Mouse (Mus musculus) left cerebral cortex, adult 2 months (tissue): ENCODE measurements around the gene Ano10. TPM values are rescaled to one million over a fixed set of nuclear protein-coding genes. Genes with fewer than 3 reads are reported as not detected.

ENCODE experiments used
- DNase-seq, 2 experiments: peaks; one replicate each; pipeline ENCODE4 v3.0.0; 2021 to 2022; ENCODE audit warnings: low spot score in 2 of 2, mixed read lengths in 1 of 2; ENCODE audit errors: extremely low spot score in 1 of 2
- H3K27ac ChIP-seq: fragments of 200-600 bp; 2 replicates; pipeline ENCODE4 v1.8.1; 2022
- H3K4me3 ChIP-seq: fragments of 200-600 bp; 2 replicates; pipeline ENCODE4 v1.8.1; 2022
- CTCF ChIP-seq: fragments of 200-600 bp; IDR thresholded peaks from 2 replicates; pipeline ENCODE4 v1.8.1; 2022; ENCODE audit warnings: antibody characterized with exemption, mild to moderate bottlenecking, moderate library complexity
- intact Hi-C: fragments of 180-260 bp; cut with DNase I; formaldehyde crosslinking; loops from one replicate; pipeline ENCODE4 v1.15.1; 2025
- total RNA-seq, 2 experiments: library from RNA; stranded (reverse); gene quantifications; 2 replicates each; pipeline ENCODE4 v1.2.3; 2021

Gene Ano10
- total RNA-seq, 2 experiments from 2014 or later = 25.8 to 27.4 TPM

DNA sequence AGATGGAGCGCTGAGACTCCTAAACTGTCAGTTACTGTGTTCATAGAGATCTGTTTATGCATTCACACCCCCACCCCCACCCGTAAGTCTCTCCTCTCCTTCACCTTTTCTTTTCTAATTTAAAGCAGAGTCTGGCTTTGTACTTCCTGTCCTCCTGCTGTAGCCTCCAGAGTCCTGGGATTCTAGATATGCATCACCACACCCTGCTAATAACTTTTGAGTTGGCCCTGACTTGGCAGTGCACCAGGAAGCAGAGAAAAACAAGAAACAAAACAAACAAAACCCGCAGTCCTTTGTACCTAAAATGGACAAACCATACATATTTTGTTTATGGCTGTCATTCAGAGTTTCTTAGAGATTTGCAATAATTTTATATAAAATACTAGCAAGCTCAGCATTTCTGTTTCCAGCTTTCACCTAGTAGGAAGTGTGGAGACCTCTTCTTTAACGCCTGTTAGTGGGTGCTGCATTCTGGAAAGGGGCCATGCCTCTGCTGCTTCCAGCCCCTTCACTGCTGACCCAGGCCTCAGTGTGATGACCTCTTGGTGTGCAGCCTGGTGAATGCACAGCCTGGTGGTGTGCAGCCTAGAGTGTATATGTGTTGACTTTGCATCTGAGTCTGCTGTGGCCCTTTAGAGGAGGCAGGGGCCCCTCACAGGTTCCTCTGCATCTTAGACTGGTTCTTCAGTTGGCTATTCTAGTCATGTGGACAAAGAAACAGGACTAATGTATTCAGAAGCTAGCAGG lies 147.9 kb downstream of the Ano10 start:
- DNase-seq = no peak
- no peak overlapping the region for H3K4me3 ChIP-seq
- no peak for TF ChIP-seq CTCF
- intact Hi-C loops = no loop called here
- H3K27ac ChIP-seq = no peak overlapping the region

DNA sequence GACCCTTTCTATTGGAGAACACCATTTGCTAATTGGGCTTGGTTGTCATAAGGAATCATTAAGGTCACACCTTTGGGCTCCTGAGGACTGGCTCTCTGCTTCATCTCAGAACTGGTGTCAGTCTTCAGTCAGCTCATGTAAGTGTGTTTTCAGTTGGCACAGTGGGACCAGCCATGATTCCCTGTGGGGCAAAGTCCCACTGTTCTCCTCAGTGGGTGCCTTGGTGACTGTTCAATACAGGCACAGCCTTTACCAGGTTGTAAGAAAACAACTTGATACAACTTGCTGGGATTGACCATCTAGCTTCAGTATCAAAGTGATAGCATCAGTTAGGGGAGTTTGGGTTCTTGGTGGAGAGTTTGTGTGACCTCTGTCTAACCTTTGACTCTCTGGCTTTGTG lies 148.5 kb downstream of the Ano10 start:
- no peak for DNase-seq
- no peak for TF ChIP-seq CTCF
- no peak overlapping the region for H3K27ac ChIP-seq
- no peak overlapping the region for H3K4me3 ChIP-seq
- intact Hi-C loops = no loop called here

DNA sequence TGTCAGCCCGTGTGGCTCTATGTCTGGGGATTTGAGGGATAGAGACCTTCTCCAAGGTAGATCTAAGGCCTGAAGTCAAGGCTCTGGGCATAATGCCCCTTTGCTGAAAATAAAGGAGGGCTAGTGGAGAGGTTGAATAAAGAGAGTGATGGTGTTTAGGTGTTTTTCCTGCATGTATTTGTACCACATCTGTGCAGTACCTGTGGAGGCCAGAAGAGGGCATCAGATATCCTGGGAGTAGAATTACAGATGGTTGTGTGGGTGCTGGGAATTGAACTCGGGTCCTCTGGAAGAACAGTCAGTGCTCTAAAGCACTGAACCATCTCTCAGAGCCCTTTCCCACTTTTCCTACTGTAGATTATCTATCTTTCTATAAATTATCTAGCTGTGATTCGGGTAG lies 149.4 kb downstream of the Ano10 start:
- intact Hi-C loops = no loop called here
- Histone ChIP-seq H3K4me3 (no peak overlapping the region), H3K27ac (no peak overlapping the region)
- peak; percentile 34 for TF ChIP-seq CTCF
- DNase-seq = no peak

DNA sequence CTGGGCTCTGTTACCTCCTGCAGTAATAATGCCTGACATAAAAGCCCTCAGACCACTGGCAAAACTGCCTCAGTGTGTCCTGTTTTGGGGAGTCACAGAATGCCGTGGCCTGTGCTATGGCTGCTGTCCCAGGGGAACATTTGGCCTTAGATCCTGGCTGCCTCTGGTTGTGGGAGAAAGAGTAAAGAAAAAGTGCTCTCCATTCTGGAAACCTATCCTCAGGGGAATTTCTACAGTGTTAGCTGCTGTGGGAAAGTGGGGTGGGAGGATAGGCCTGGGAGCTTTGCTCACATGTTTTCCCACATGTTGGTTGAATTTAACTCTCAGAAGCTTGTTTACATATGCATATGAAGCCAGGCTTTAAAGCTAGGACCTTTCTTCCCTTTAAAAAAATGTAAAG lies 151.0 kb downstream of the Ano10 start:
- DNase-seq = no peak
- intact Hi-C loops = no loop called here
- no peak for TF ChIP-seq CTCF
- Histone ChIP-seq H3K27ac (no peak overlapping the region), H3K4me3 (no peak overlapping the region)

DNA sequence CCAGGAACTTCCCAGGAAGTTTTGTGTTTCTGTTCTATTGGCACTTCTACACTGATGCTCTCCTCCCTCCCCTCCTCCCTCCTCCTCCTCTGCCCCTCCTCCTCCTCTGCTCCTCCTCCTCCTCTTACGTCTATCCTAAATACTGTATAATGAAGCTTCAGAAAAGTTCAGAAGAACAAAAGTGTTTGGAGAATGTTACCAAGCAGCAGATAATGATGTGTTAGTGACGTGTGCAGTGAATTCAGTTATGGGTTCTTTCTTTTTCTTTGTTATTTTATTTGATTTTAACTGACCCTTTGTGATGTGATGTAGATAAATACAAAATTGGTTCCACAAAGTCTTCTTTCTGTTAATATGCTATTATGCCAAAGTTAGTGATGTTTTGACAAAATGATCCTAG lies 155.0 kb downstream of the Ano10 start:
- intact Hi-C loops = no loop called here
- no peak overlapping the region for H3K27ac ChIP-seq
- DNase-seq = no peak
- no peak for TF ChIP-seq CTCF
- H3K4me3 ChIP-seq = no peak overlapping the region

DNA sequence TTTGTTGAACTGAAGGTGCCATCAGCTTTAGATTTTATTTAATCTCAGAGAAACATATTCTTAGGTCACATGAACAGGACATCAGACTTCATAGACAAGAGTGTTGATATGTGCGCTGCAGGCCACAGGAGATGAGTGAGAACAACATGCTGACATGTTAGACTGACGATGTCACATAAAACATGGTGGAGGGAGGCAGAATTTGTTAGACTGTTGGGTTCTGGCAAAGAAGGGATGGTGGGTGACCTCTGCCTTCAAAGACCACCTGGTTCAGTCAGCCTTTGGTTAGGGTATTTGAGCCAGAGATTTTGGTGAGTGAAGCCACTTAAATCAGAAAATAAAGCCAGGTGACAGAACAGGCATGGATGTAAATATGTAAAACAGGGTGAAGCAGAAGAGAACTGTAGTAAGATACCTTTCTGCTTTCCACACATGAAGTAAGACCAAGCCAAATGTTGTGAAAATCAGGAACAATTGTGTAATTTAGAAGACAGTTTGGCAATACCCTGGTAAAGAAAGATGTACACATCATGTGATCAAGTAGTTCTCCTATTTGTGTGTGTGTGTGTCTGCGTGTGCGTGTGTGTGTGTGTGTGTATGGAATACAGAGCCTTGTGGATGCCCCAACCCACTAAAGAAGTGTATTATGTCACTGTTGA lies 155.7 kb downstream of the Ano10 start:
- H3K27ac ChIP-seq = no peak overlapping the region
- intact Hi-C loops = no loop called here
- no peak for DNase-seq
- no peak overlapping the region for H3K4me3 ChIP-seq
- TF ChIP-seq CTCF = no peak

DNA sequence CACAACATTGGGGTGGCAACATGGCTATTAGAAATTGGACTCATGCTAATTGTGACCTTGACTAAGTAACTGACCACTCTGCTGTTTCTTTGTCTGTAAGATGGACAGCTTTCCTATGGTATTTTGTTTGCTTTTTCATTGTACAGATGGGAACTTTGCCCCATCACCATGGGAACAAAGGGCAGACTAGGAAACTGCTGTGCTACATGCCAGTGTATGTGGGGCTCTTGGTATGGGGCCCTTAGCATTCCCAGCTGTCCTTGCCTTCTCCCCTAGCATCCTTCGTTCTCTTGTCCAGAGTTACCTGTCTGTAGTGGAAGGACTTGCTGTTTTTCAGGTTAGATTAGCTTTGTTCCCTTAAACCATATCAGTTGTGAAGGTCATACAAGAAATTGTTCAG lies 156.3 kb downstream of the Ano10 start:
- TF ChIP-seq CTCF = no peak
- H3K27ac ChIP-seq = no peak overlapping the region
- no peak overlapping the region for H3K4me3 ChIP-seq
- intact Hi-C loops = no loop called here
- DNase-seq = no peak

DNA sequence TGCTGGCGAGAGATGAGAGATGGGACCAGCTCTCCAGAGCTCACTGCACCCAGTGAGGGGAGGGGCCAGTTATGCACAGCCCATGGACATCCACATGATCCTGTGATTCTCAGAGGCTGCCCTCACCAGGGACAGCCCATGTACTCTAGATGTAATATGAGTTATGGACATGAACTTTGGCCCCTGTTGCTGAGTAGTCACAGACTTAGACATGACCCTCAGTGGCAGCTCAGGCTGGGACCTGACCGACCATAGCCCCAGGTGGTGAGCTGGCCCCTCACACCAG lies 158.4 kb downstream of the Ano10 start:
- no peak for DNase-seq
- Histone ChIP-seq H3K4me3 (no peak overlapping the region), H3K27ac (no peak overlapping the region)
- no peak for TF ChIP-seq CTCF
- intact Hi-C loops = no loop called here

DNA sequence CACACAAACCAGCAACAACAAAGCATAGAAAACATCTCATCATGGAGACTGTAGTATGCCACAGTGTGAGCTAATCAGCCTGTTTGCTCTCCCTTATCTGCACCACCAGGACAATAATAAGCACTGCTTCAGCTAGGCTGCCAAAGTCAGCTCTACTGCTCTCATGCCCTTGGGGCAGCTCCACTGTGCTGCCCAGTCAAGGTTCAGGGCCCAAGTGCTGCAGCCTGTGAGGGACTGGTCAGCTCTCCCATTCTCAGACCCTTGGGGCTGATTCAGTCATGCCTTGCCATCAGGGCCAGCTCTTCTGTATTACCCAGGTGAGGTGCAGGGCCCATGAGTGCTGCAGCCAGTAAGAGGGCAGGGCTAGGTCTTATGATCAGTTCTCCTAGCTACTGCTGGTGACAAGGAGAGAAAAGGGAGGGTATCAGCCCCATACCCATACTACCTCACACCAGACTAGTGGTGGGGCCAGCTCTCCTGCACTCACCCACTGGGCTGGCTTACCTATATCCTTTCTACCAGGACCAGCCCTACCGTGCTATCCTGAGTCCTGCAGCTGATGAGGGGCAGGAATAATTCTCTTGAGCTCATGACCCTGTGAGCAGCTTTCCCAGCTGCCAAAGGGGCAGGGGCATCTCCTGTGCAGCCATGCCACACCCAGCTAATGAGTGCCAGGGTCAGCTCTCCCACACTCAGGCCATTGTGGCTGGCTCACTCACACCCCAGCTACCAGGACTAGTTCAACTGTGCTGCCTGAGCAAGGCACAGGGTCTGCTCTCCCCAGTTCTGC lies 158.9 kb downstream of the Ano10 start:
- TF ChIP-seq CTCF = no peak
- Histone ChIP-seq H3K4me3 (no peak overlapping the region), H3K27ac (no peak overlapping the region)
- DNase-seq = no peak
- intact Hi-C loops = no loop called here

DNA sequence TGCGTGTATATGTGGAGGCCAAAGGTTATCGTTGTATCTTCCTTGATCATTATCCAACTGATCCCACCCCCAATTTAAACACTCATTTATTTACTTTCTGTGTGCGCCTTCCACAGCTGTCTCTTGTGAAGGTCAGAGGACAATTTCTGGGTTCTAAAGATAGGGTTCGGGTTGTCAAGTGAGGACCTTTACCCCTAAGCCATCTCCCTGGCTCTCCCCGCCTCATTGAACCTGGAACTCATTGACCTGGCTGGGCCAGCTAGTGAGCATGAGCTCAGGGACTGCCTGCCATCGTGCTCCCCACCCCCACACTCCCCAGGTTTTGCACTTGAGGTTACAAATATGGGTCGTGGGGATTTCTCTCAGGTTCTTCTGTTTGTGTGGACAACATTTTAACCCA lies 162.1 kb downstream of the Ano10 start:
- no peak for DNase-seq
- Histone ChIP-seq H3K27ac (no peak overlapping the region), H3K4me3 (no peak overlapping the region)
- TF ChIP-seq CTCF = no peak
- intact Hi-C loops = no loop called here

DNA sequence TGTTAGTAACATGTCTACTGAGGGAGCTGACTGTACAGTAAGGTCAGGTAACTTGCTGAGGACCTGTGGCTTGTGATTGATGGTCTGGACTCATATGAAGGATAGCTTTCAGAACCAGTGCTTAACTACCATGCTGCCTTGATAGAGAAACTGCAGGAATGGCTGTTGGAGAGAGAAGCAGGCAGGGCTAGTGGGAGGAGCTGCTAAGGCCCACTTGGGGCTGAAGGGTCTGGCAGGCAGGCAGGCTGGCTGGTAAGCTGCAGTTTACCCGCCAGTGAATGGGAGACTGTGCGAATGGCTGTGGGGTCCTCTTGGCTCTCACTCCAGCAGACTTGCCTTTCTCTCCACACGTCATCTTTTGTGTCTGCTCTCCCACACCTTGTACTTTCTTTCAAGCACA lies 163.6 kb downstream of the Ano10 start:
- intact Hi-C loops = no loop called here
- TF ChIP-seq CTCF = no peak
- DNase-seq = no peak
- no peak overlapping the region for H3K4me3 ChIP-seq
- no peak overlapping the region for H3K27ac ChIP-seq

DNA sequence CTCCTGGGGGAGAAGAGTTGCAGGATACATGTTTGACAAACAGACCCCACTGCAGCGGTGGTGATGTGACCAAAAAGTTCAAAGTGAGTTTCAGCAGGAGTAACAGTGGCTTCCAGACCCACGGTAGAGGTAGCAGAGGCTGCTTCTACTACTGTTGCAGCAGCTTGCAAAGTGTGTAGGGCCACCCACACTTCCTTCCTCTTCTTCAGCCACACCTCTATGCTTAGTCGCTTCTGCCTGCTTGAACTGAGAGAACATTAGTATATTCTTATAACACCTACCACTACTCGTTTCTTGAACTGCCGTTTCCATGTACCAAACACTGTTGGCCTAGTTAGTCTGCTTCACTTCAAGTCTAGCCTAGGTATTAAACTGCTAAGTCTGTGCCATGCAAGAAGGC lies 165.5 kb downstream of the Ano10 start:
- no peak for DNase-seq
- Histone ChIP-seq H3K27ac (no peak overlapping the region), H3K4me3 (no peak overlapping the region)
- TF ChIP-seq CTCF = no peak
- intact Hi-C loops = no loop called here
